Mouse (Mus musculus) cerebellum, adult 2 months (tissue): Measurements from ENCODE around the gene Sec11a.

Experiments
- CTCF ChIP-seq: fragments of 200-500 bp; IDR thresholded peaks from 2 replicates; pipeline ENCODE4 v1.5.1; 2011; ENCODE audit warnings: low read depth, mild to moderate bottlenecking, control low read depth, low read length, moderate library complexity, borderline replicate concordance; ENCODE audit not compliant: insufficient read depth
- POLR2A ChIP-seq: fragments of 200-500 bp; IDR thresholded peaks from 2 replicates; pipeline ENCODE4 v1.6.1; 2011; ENCODE audit warnings: low read length, control low read depth, borderline replicate concordance; ENCODE audit not compliant: insufficient read depth

- no peak for TF ChIP-seq POLR2A
- no peak for TF ChIP-seq CTCF
These were observed 29.6 kb downstream of the Sec11a start for GRCm38 (mm10) chr7:80917916-80918465.
